Mouse (Mus musculus) intestine, embryonic 16.5 days (tissue): ENCODE measurements at regions not wholly inside any gene's neighbourhood (a gene's known extent, or its start where the extent isn't known, plus 50 kb on each side); places are given as distances from the start of the nearest gene placed in this dataset.
A peak's percentile ranks its signal among the peaks of the same experiment; 100 is the strongest.

Experiments
- ATAC-seq: fragments of 200-750 bp; cut with Nextera tagmentation; 2 replicates; pipeline ENCODE4 v1.8.0; 2017; ENCODE audit warnings: moderate TSS enrichment, moderate library complexity
- H3K27ac ChIP-seq: fragments of 300-500 bp; sonication (generic); 2 replicates; pipeline ENCODE4 v1.5.1; 2014; ENCODE audit warnings: mild to moderate bottlenecking, low read length
- H3K27me3 ChIP-seq: fragments of 300-500 bp; sonication (generic); replicated peaks from 2 replicates; pipeline ENCODE4 v1.6.1; 2014; ENCODE audit warnings: low read length, control low read depth, mixed read lengths; ENCODE audit not compliant: control insufficient read depth, insufficient read depth
- H3K36me3 ChIP-seq: fragments of 300-500 bp; sonication (generic); 2 replicates; pipeline ENCODE4 v1.6.1; 2014; ENCODE audit warnings: low read length, control low read depth; ENCODE audit not compliant: control insufficient read depth, insufficient read depth
- H3K4me1 ChIP-seq: fragments of 300-500 bp; sonication (generic); 2 replicates; pipeline ENCODE4 v1.6.1; 2014; ENCODE audit warnings: low read length, control low read depth, mixed read lengths; ENCODE audit not compliant: control insufficient read depth, insufficient read depth
- H3K4me2 ChIP-seq: fragments of 300-500 bp; sonication (generic); 2 replicates; pipeline ENCODE4 v1.6.1; 2014; ENCODE audit warnings: low read depth, low read length, control low read depth
- H3K4me3 ChIP-seq: fragments of 300-500 bp; sonication (generic); 2 replicates; pipeline ENCODE4 v1.5.1; 2014; ENCODE audit warnings: mild to moderate bottlenecking, low read length
- H3K9ac ChIP-seq: fragments of 300-500 bp; sonication (generic); 2 replicates; pipeline ENCODE4 v1.6.1; 2014; ENCODE audit warnings: low read depth, low read length
- H3K9me3 ChIP-seq: fragments of 300-500 bp; sonication (generic); 2 replicates; pipeline ENCODE4 v1.6.1; 2016; ENCODE audit warnings: low read length, control low read depth; ENCODE audit not compliant: control insufficient read depth
- WGBS: fragments of 180-500 bp; shearing (Covaris S2); extraction: QIAGEN DNeasy Blood & Tissue Kit; methylation state at CpG from one replicate; pipeline ENCODE4 v1.1.7; 2014; 5-methylcytosine and 5-hydroxymethylcytosine counted together

DNA sequence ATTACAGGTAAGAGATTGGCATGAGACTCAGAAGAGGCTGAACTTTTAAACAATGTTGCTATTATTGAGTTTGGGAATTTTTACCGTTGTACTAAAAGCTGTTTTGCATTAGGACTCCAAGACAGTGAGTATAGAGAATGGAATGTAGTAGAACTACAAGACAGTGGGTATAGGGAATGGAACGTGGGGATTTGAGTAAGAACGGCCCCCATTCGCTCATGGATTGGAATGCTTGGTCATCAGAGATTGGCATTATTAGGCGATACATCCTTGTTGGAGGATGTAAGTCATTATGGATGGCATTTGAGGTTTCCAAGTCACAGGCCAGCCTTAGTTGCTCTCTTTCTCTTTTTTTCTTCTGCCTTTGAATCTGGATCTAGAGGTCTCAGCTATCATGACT, 324.0 kb upstream of the 2610001J05Rik start:
- WGBS, result 86% methylated on average over 5 of the region's 5 CpGs
- Histone ChIP-seq H3K27ac (no peak overlapping the region), H3K27me3 (no peaks in the 10 kb centered on the region), H3K36me3 (no peaks in the 10 kb centered on the region), H3K4me3 (no peak overlapping the region), H3K4me2 (no peak overlapping the region), H3K9ac (no peak overlapping the region), H3K9me3 (no peaks in the 10 kb centered on the region), H3K4me1 (no peaks in the 10 kb centered on the region)
- ATAC-seq, result no peak

DNA sequence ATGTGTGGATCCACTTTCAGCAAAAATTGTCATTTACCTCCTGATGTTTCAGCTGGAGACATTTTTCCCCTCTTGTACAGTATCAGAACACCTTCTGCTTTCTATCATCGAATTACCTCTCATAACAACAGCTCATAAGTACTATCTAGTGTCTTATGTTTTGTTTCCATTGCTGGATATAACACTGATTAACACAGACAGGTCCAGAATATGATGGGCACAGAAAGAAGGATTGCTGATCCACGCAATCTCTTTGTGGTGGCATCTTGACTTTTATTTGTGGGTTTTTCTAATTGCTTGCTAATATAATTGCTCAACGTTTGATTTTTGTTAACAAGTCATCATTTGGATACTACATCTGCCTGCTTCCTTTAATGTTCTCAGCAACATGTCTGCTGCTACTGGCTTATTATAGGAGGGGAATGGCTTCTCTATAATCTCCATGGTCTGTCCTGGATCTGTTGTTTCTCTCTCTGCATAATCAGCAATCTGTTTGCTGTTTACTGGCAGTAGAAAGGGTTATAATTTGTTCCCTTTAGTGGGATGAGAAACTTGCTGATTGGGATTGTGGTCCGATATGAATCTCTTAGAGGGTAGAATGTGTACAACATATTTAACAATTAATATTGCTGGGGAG, 320.2 kb upstream of the 2610001J05Rik start:
- WGBS, result 79% methylated on average over 4 of the region's 4 CpGs
- H3K27me3 ChIP-seq, result no peaks in the 10 kb centered on the region
- H3K4me1 ChIP-seq, result no peaks in the 10 kb centered on the region
- H3K9me3 ChIP-seq, result no peaks in the 10 kb centered on the region
- H3K4me3 ChIP-seq, result no peak overlapping the region
- no peak overlapping the region for H3K4me2 ChIP-seq
- no peak overlapping the region for H3K27ac ChIP-seq
- H3K36me3 ChIP-seq, result no peaks in the 10 kb centered on the region
- H3K9ac ChIP-seq, result no peak overlapping the region
- no peak for ATAC-seq

DNA sequence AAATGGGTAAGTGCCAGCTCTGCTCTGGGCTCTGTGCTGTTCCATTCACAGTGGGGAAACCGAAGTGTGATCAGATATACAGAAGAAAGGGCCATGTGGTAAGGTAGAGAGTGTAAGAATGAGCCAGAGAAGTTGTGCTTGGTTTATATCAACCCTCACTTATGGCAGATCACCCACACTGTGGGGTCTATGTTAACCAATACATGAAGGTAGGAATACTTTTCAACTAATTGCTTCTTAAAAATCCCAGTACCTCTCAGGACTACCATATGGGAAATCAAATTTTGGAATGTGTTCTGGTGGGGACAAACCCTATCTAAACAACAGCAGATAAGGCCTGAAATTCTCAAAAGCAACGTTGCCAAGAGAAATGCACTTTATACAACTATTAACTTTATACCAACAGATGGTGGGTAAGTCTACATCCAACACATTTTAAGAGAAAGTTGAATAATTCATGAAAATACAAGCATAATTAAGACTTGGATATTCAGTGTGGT, 314.7 kb upstream of the 2610001J05Rik start:
- Histone ChIP-seq H3K9me3 (no peaks in the 10 kb centered on the region), H3K27ac (no peak overlapping the region), H3K4me2 (no peak overlapping the region), H3K4me1 (no peaks in the 10 kb centered on the region), H3K36me3 (no peaks in the 10 kb centered on the region), H3K9ac (no peak overlapping the region), H3K27me3 (no peaks in the 10 kb centered on the region), H3K4me3 (no peak overlapping the region)
- whole genome bisulfite sequencing, result 69% methylated on average over 2 of the region's 2 CpGs
- ATAC-seq, result no peak

DNA sequence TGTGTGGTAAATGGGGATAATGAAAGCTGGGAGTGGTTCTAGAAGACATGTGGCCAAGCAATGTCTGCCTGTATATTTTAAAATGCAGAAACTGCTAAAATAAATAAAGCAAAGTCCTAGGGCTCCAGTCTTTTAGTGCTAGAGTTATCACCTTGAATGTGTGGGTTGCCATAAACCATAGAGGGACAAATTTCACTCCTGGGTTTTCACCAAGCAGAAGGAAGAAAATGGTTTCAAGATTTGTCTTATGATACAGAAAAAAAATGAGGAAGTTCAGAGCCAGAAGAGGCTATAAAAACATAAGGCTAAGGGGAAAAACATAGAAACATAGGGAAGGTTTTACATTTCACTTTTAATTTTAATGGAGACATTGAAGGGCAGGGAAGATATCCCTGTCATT, 276.1 kb upstream of the 2610001J05Rik start:
- ATAC-seq, result no peak

DNA sequence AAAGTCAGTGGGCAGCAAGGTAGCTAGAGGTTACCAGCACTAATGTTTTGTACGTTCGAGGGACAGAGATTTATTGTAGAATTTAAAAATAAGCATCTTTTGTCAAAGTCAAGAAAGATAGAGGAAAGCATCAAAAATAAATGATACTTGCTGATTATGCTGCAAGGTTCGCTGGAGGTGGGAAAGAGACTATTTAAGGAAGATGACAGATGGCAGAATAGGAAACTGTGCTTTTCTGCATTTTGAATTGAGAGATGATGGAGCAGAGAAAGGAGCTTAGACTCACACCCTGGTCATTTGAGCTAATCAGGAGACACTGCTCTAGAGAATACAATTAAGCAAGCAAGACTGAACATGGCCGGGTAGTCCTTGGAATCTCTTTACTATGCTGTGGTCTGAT, 275.1 kb upstream of the 2610001J05Rik start:
- no peaks in the 10 kb centered on the region for H3K9me3 ChIP-seq
- H3K36me3 ChIP-seq, result no peaks in the 10 kb centered on the region
- ATAC-seq, result no peak
- H3K27me3 ChIP-seq, result no peaks in the 10 kb centered on the region
- 84% methylated on average over 4 of the region's 4 CpGs for WGBS
- H3K4me2 ChIP-seq, result no peak overlapping the region
- no peak overlapping the region for H3K9ac ChIP-seq
- H3K4me1 ChIP-seq, result no peaks in the 10 kb centered on the region
- no peak overlapping the region for H3K4me3 ChIP-seq
- no peak overlapping the region for H3K27ac ChIP-seq

More for the DNA sequence above, 276.1 kb upstream of the 2610001J05Rik start:
- Histone ChIP-seq H3K4me3 (no peak overlapping the region), H3K36me3 (no peaks in the 10 kb centered on the region), H3K27ac (no peak overlapping the region), H3K9me3 (no peaks in the 10 kb centered on the region), H3K27me3 (no peaks in the 10 kb centered on the region), H3K9ac (no peak overlapping the region), H3K4me2 (no peak overlapping the region), H3K4me1 (no peaks in the 10 kb centered on the region)

DNA sequence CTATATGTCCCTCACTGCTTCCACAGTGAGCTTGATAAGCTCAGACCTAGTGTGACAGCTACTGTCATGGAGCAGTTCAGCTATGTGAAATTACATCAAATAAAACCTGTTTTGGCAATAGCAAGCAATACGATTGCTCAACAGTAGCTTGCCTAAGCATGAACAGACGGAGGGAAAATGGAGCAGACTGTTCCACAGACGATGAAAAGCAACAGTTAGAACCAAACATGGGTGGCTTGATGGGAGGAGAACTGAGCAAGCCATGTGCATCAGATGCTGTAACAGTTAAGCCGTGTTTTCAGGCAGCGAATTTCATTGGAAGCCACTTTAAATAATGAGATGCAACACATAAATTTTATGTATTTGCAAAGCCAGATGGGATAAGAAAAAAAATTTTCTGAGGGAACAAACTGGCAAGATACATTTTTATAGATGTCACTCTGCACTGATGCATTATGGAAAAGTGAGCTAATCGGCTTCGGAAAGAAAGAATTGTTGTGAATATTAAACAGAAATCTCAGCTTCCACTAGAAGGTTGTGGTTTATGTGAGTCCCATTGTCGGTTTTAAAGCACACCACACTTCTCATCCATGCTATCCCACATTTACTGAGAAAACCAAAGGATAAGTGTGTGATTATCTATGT, 270.9 kb upstream of the 2610001J05Rik start:
- H3K27me3 ChIP-seq, result no peaks in the 10 kb centered on the region
- ATAC-seq, result no peak
- no peak overlapping the region for H3K4me2 ChIP-seq
- H3K4me3 ChIP-seq, result no peak overlapping the region
- H3K4me1 ChIP-seq, result no peaks in the 10 kb centered on the region
- no peaks in the 10 kb centered on the region for H3K36me3 ChIP-seq
- no peak overlapping the region for H3K27ac ChIP-seq
- H3K9me3 ChIP-seq, result no peaks in the 10 kb centered on the region
- WGBS, result 83% methylated on average over 8 of the region's 8 CpGs
- H3K9ac ChIP-seq, result no peak overlapping the region

DNA sequence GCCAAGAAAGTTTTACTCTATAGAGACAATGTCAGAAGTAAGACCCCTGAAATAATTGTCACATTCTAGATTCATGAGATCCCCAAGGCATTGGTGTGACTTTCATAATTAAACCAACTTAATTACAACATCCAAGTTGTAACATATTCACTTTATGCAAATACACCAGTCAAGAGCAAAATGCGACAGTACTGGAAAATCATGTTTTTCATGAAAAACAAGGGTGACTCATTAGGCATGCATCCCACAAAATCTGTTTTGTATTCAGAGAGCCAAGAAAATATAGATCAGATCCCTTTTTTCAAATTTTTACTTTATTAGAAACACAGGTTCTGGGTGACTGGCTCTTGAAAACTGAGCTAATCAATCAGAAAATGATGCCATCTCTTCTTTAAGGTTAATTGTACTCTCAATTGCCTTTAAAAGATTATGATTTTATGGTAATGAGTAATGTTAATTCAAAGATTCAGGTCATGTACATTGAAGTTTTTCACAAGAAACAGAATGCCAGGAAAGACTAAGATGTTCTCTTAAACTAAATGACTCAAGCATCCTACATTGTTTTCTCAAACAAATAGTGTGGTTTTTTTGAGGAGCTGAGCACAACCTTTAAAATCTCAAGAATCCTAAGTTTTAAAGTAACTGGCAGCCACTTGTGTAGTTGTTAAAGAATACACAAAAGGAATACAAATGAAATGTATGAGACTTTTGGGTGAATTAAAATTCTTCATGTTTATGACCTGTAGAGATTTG, 259.2 kb upstream of the 2610001J05Rik start:
- H3K27ac ChIP-seq, result no peak overlapping the region
- 89% methylated on average over 1 of the region's 1 CpGs for WGBS
- ATAC-seq, result no peak
- no peaks in the 10 kb centered on the region for H3K36me3 ChIP-seq
- H3K9ac ChIP-seq, result no peak overlapping the region
- no peaks in the 10 kb centered on the region for H3K4me1 ChIP-seq
- no peak overlapping the region for H3K4me3 ChIP-seq
- no peak overlapping the region for H3K4me2 ChIP-seq
- H3K27me3 ChIP-seq, result no peaks in the 10 kb centered on the region
- no peaks in the 10 kb centered on the region for H3K9me3 ChIP-seq

DNA sequence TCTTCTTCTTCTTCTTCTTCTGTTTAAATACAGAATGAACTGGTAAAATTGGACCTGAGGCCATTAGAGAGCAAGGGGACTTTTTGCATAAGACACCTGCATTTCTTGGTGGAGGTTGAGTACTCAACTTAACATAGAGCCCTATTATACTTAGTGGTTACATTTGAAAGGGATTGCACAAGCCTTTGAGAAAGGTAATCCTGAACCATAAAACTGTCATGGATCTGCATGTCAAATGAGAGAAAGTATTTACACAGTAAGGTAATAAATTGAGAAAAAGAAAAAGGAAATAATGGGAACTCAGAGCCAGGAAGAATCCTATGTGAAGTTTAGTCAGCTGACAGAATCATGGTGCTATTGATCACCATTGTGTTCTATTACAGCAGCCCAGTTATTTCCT, 258.1 kb upstream of the 2610001J05Rik start:
- Histone ChIP-seq H3K27me3 (no peaks in the 10 kb centered on the region), H3K4me3 (no peak overlapping the region)
- peak; percentile 93 for ATAC-seq

DNA sequence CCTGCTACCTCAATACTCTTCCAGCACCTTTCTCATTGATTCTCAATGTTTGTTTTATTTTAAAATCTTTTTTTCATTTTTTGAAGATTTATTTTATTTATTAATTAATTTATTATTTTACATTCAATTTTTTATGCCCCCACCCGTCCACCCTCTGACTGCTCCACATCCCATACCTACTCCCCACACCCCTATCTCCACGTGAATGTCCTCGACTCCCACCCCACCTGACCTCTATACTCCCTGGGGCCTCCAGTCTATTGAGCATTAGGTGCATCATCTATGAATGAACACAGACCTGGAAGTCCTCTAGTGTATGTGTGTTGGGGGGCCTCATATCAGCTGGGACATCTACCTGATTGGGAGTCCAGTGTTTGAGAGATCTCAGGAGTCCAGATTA, 251.0 kb upstream of the 2610001J05Rik start:
- Histone ChIP-seq H3K9ac (no peak overlapping the region), H3K27ac (no peak overlapping the region), H3K9me3 (no peaks in the 10 kb centered on the region), H3K4me1 (no peaks in the 10 kb centered on the region), H3K4me2 (no peak overlapping the region), H3K4me3 (no peak overlapping the region), H3K36me3 (no peaks in the 10 kb centered on the region), H3K27me3 (no peaks in the 10 kb centered on the region)
- WGBS, result 80% methylated on average over 3 of the region's 3 CpGs
- ATAC-seq, result no peak

More for the DNA sequence above, 258.1 kb upstream of the 2610001J05Rik start:
- no peaks in the 10 kb centered on the region for H3K9me3 ChIP-seq
- H3K27ac ChIP-seq, result no peak overlapping the region
- H3K4me2 ChIP-seq, result no peak overlapping the region
- H3K4me1 ChIP-seq, result no peaks in the 10 kb centered on the region
- no peaks in the 10 kb centered on the region for H3K36me3 ChIP-seq
- H3K9ac ChIP-seq, result no peak overlapping the region
